Mouse (Mus musculus) cerebellum, adult 18-20 months (tissue): ENCODE results near the gene Ggnbp2.

Experiments
- DNase-seq, 2 experiments: peaks; one replicate each; pipeline ENCODE4 v3.0.0; 2021

Ggnbp2 gene

GRCm38 (mm10) chr11:84870337-84871043 is at the start of gene Ggnbp2:
TSS of gene Ggnbp2 (minus strand) at chr11:84870817.
- DNase-seq: peak; percentile 88 to 92

- DNase-seq: no peak
These were observed 49.3 kb upstream of the Ggnbp2 start for GRCm38 (mm10) chr11:84919951-84920350.

GRCm38 (mm10) chr11:84919276-84919675 is 48.7 kb upstream of the Ggnbp2 start:
- peak; percentile 29 to 54 for DNase-seq

GRCm38 (mm10) chr11:84918425-84918824 is 47.8 kb upstream of the Ggnbp2 start:
- peak; percentile 90 to 97 for DNase-seq

DNA sequence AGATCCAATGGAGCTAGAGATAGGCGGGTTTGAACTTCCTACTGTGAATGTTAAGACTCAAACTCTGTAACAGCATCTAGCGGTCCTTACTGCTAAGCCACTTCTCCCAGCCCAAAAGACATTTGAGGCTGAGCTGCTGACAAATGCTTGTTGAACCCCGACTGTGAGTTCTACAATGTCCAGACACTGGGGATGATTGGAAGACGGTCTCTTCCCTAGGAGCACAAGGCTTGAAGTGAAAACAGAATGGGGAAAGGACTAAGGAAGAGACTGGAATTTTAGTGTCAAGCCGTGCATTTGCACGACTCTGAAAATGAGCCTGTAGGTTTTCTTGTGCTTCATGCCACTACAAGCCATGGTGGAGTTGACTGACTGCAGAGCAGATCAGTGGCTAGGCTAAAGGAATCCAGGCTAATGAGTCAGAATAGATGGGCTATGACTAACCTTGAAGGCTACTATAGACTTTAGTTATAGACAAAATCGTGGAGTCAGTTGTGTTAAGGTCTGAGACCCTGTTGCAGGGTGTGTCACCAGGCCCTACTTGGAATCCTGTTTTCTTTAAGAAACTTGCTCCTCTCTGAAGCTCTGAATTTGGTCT is 46.2 kb upstream of the Ggnbp2 start:
- no peak for DNase-seq

- DNase-seq: peak; percentile 86 to 88
These were observed 45.6 kb upstream of the Ggnbp2 start, which contains the start of gene Znhit3 for GRCm38 (mm10) chr11:84916053-84916702. TSS of gene Znhit3 (minus strand) at chr11:84916366.

DNA sequence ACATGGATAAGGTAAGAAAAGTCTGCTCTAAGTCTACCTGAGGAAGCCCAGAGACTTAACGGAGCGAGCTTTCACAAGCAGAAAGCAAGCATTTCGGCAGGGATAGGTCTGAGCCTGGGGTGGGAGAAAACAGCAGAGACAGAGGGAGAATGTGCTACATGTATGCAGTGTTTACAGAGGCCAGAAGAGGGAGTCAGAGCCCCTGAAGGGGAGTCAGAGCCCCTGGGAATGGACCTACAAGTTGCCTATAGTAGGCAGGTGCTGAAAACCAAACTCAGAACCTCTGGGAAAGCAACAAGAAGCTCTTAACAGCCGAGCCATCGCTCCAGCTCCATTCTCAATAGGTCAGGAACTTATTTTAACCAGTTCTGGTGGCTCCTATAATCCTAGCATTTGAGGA is 44.1 kb upstream of the Ggnbp2 start:
- DNase-seq: no peak

- no peak for DNase-seq
These were observed 39.8 kb upstream of the Ggnbp2 start for GRCm38 (mm10) chr11:84910411-84910810.

DNA sequence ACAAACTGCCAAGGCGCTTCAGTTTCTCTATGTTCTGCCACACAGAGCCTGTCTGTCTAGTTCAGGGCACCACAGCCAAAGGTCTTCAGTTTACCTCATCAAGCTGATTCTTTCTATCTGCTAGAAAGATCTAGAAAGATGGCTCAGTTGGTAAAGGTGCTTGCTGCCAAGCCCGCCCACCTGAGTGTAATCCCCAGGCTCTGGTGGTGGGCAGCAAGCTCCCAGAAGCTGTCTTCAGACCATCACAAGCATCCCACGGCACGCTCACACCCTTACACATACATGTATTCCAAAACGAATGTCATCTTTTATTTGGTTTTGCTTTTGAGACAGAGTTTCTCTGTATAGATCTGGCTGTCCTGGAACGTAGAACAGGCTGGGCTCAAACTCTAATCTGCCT is 37.9 kb upstream of the Ggnbp2 start:
- DNase-seq: no peak

DNA sequence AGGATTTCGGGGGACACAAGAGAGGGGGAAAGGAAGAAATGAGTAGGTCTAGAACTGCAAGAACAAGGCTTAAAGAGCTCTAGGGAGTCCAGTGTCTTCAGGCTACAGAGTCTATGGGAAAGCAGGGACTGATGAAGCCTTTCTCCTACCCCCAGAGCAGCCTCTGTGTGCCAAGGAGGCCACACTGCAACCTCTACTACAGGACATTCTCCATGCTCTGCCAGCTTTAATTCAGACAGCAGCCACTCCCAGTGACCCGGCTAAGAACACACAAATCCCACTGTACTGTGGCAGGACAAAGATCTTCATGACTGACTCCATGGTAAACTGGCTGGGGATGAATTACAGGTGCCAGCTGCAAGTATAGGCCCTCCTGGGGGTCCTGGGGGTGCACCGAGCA is 36.5 kb upstream of the Ggnbp2 start:
- no peak for DNase-seq

DNA sequence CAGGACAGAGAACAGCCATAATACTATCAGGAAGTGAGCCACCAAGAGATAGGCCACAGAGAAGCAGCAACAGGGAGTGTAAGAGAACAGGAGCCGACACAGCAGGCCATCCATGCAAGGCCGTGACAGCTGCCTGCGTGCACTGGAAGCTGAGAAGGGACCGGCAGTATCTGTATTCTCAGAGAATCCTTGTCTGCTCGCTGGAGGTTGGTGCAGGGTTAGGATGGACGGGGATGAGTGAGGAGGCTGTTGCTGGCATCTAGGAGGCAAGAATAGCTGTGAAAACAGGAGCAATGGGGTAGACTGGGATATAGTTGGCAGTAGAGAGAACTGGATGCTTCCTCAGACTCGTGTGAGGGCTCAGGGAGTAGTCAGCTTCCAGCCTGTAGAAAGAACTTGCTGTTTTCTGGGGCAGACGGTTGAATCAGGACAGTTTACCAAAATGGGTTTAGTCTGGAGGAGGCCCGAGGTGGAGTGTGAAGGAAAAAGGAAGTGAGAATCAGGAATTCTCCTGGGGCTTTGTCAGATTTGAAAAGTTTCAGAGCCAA is 34.1 kb upstream of the Ggnbp2 start:
- DNase-seq: no peak

- no peak for DNase-seq
These were observed 22.5 kb upstream of the Ggnbp2 start for GRCm38 (mm10) chr11:84893113-84893512.

GRCm38 (mm10) chr11:84891705-84892104 is 21.1 kb upstream of the Ggnbp2 start:
- DNase-seq: no peak

DNA sequence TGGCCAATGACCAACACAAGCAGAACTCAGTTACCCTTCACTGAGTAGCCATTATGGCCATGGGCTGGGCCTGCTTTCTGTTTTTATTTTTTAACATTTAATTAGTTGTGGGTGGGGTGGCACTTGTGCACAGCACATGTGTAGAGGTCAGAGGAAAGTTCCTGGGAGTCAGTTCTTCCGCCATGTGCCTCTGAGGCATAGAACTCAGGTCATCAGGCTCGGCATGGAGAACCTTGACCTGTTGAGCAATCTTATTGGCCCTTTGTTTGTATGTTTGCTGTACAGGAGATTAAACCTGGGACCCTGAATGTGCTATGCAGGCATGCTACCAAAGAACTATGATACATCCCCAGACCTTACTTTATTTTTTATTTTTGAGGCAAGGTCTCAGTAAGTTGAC is 18.9 kb upstream of the Ggnbp2 start:
- DNase-seq: no peak

- DNase-seq: no peak
These were observed 17.4 kb upstream of the Ggnbp2 start for GRCm38 (mm10) chr11:84888025-84888424.

DNA sequence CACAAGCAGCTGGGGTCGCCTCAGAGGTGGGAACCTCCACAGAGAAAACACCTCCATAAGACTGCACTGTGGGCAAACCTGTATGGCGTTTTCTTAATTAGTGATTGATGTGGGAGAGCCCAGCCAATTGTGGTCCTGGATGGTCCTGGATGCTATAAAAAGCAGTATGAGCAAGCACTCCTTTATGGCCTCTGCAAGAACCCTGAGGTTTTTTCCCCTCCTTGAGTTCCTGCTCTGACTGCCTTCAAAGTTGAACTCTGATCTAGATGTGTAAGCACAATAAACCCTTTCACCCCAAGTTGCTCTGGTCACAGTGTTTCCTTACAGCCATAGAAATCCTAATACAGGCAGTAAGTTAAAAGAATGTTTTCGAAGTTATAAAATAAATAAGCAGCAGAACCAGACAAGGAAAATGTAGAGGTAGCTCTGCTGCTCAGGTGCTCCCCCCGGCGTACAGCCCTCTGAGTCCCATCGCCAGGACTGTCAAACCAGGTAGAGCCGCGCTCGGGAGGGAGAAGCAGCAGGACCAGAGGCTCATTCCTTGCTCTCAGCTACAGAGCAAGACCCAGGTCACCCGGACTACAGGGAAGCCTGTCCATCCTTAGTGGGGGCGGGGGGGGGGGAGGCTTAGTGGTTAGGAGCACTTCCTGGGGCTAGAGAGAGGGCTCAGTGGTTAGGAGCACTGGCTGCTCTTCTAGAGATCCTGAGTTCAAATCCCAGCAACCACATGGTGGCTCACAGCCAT is 16.3 kb upstream of the Ggnbp2 start:
- no peak for DNase-seq

DNA sequence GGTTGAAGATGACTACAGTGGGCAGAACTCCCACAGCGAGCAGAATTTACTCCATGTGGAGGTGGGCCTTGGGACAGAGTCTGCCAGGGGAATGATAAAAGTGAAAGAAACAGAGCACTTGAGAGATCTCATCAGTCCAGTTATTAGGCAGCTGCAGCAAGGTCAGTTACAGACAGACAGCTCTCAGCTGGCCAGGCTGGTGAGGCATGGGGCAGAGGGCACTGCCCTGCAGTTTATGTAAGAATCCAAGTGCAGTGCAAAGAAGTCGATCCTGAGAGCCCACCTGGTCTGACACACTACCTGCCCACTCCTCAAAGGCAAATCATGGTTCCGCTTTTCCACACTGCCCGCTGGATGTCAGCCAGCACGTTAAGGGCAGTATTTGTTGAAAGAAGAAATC is 15.6 kb upstream of the Ggnbp2 start:
- DNase-seq: no peak

- DNase-seq: no peak
These were observed 14.6 kb upstream of the Ggnbp2 start for GRCm38 (mm10) chr11:84885238-84885637.

DNA sequence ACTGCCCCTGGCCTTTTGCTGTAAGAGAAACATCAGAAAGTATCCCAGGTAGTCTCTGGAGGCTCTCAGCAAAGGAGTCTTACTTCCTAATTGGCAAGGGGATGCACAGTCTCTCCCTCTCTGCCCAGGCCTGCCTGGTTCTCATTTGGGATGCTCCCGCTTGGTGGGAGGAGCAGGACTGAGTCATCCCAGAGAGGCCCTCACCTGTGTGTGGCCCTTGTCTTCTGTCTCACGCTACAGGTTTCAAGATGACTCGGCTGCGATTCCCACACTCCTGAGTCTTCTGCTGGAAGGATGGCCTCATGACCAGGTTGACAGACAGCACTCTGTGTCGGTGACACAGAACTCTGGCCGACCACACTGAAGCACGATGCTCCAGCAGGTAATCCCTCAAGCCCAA is 11.7 kb upstream of the Ggnbp2 start:
- DNase-seq: no peak

- DNase-seq: no peak
These were observed 10.4 kb upstream of the Ggnbp2 start for GRCm38 (mm10) chr11:84880971-84881370.

- peak; percentile 33 to 57 for DNase-seq
These were observed 9.9 kb upstream of the Ggnbp2 start for GRCm38 (mm10) chr11:84880465-84880961.

DNA sequence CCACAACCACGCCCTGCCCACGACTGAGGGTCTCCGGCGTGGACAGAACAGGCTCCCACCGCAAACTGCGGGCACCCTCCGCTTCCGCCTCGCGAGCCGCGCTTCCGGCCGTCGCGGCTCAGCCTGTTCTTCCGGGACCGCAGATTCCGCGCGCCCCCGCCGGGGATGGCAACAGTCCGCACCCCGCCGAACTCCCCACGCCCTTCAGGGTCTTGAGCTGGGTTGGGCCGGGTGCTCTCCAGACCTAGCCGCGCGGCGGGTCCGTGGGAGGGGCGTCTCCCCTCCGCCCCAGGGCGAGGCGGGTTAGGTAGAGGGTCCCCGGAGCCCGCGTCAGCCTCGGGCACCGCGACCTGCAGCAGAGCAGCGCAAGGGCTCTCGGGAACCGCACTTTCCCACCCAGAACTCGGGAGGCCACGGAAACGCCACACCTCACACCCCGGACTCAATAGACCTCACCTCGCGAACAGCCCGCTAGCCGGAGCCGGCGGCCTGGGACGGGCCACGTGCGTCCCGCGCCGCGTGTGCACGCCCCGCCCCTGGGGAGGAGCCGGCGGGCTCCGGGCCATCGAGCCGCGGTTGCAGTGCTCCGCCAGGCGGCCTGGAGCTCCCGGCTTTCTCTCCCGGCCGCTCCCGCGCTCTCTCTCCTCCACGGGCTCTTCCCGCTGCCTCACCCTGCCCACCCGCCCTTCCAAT is 9.3 kb upstream of the Ggnbp2 start, which contains the start of the genes Myo19 and Pigw:
TSS of gene Myo19 (plus strand) at position 377 of the 693 bp plus-strand sequence.
TSS of gene Pigw (minus strand) at position 514 of the 693 bp plus-strand sequence.
- peak; percentile 83 to 90 for DNase-seq
